Mouse (Mus musculus): ENCODE measurements around the gene Alg14. TPM values are rescaled to one million over a fixed set of nuclear protein-coding genes. Genes with fewer than 3 reads are reported as not detected.

The Alg14 gene
- total RNA-seq, 4 experiments from 2014 or later, result 5.2 to 9.5 (median 6.4) TPM

DNA sequence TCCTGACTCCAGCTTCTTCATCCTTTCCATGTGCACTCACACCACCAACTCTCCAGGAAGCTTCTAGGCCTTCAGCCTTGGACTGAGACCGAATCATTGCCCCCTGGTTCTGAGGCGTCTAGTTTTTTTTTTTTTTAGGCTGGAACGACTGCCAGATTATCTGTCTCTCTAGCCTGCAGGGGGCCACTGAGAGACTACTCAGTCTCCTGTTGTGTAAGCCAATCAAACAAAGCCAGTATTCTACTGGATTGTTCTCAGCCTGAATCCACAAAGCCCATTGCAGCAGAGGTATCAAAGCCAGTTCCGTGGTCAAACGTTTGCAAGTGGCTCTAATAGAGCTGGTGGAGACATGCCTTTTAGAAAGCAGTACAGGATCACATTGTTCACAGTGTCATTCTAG, 111.9 kb downstream of the Alg14 start:
- DNase-seq (ENCODE audit: low spot score in 2 of 2), result no peak

DNA sequence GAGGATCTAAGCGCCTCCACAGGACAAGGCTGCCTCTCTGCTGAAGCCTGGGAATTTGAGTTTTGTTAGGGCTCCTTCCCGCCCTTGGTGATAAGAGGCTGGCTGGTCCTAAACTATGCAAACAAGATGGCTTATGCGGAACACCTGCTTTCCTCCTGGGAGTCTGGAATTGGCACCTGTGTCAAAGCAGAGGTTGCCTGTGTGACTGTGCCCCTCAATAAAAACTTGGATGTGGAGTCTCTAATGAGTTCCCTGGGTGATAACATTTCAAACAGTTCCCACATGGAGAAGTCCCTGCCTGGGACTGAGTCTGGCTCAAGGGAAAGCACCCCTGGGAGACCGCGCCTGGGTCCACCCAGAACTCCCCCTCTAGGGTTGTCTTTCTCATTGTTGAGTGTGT, 113.5 kb downstream of the Alg14 start:
- no peak for DNase-seq (ENCODE audit: low spot score in 2 of 2)

DNA sequence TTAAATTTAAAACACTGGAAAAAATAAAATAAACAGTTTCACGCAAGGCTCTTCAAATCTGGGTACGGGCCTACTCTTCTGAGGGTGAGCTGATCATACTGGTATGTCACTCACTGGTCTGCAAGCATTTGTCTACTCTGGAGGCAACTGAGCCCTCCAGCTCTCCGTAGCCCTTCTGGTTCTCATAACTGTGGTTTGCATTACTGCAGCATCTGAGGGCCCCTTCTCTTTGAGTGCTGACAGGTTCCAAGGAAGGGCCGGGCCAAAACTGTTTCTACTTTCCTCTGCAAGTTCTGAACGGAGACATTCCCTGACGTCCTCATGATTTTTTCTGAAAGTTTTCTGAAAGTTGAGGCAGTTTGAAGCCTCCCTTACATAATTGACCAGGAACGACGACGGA, 115.8 kb downstream of the Alg14 start:
- DNase-seq (ENCODE audit: low spot score in 2 of 2), result no peak

DNA sequence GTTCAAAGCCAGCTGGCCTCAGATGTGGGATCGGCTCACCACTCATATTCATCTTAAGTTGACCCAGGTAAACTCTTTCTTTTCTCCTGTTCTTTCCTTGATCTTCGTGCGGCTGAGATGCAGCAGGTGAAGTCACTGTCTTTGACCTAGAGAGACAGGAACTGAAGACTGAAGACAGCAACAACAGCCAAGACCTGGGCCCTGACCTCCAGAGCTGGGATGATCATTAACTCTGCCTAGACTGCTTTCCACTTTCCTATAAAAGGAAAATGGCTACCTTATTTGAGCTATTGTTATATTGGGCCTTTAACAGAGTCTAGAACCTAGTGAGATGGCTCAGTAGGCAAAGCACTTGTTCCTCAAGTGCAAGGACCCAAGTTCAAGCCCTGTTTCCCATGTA, 116.8 kb downstream of the Alg14 start:
- DNase-seq (ENCODE audit: low spot score in 2 of 2), result no peak

DNA sequence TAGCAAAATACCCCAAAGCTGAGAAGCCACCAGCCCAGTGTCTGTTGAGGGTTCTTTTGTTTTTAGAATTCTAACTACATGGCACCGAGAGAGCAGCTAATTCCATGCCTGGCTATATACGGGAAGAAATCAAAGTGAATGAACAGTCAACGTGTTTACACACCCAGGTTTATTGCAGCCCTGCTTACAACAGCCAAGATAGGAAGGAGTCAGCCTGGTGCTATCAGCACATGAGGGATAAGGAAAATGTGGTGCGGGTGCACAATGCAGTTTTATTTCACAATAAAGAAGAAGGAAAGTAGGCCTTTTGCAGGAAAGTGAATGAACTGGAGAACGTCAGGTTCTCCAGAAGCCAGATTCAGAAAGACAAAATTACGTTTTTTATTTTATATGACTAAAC, 119.9 kb downstream of the Alg14 start:
- no peak for DNase-seq (ENCODE audit: low spot score in 2 of 2)

Other genes starting within 250 kb of the Alg14 start
- gene Rwdd3, start 120.1 kb upstream of the Alg14 start, total RNA-seq (2022), result 1 to 10 TPM; 1.8 to 4.5 (median 3.1) TPM
- gene Tmem56, start 8.7 kb upstream of the Alg14 start, total RNA-seq (2022), result 10 to 100 TPM; 48.9 to 78.7 (median 69.6) TPM
- gene Cnn3, start 134.7 kb downstream of the Alg14 start, total RNA-seq (2022), result 10 to 100 TPM in 3 of 4 experiments, 1 to 10 TPM in 1; 8.6 to 14.3 (median 11.1) TPM
- under 1 TPM in 1 of 4 experiments, not detected in 3; 0.34 TPM for gene Slc44a3, start 240.6 kb downstream of the Alg14 start, total RNA-seq (2022)